Mouse (Mus musculus): ENCODE results near the gene Rps9. TPM values are rescaled to one million over a fixed set of nuclear protein-coding genes. Genes with fewer than 3 reads are reported as not detected.

Rps9 gene
- polyA plus RNA-seq (2015; fragmentation: Nextera tagmentation; extraction: Ambion mirVana) = 814 and 845 TPM in 2 replicates

DNA sequence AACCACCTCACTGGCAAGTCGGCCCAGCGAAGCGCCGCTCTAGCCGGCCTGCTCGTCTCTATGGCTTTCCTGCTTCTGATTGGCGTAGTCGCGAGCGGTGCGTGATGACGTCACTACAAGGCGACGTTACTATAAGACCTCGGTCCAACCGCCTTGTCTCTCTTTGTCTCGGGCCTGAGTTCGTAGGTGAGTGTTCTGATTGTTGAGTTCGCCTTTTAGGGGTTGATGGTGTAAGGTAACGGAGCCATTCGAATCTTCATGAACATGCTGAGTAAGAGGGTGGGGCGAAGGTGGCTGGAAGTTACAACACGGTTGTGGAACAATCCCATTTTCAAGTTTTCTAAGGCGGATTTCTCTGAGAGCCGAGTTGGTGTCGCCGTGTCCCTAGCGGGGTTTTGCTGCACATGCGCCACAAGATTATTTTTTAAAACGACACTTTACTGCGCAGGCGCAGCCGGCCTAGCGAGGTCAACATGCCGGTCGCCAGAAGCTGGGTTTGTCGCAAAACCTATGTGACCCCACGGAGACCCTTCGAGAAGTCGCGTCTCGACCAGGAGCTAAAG, at the start of gene Rps9:
Rps9 (plus strand) TSS at position 115 of the 563 bp plus-strand sequence.
- Histone ChIP-seq H3K4me3 (ENCODE audit: low read length) (peak within 1 kb of the TSS; percentile 89), H3K4me2 (ENCODE audit: low read depth, low read length) (peak within 1 kb of the TSS; percentile 92), H3K9me3 (replicated peaks; ENCODE audit: control insufficient read depth, low read length) (no peaks in the 10 kb centered on the region), H3K9ac (ENCODE audit: low read length) (peak within 1 kb of the TSS; percentile 89), H3K27ac (ENCODE audit: low read length) (peak within 1 kb of the TSS; percentile 98), H3K36me3 (ENCODE audit: control insufficient read depth, insufficient read depth) (peaks cover 41% of the 10 kb centered on the region), H3K27me3 (ENCODE audit: control insufficient read depth, insufficient read depth, low read length) (no peaks in the 10 kb centered on the region), H3K4me1 (ENCODE audit: control insufficient read depth, insufficient read depth, low read length) (peaks cover 20% of the 10 kb centered on the region)
- 2% methylated on average over 42 of the region's 42 CpGs for WGBS
- peak; percentile 94 for ATAC-seq (replicated peaks; ENCODE audit: extremely low read depth, insufficient read depth, low FRiP score)

DNA sequence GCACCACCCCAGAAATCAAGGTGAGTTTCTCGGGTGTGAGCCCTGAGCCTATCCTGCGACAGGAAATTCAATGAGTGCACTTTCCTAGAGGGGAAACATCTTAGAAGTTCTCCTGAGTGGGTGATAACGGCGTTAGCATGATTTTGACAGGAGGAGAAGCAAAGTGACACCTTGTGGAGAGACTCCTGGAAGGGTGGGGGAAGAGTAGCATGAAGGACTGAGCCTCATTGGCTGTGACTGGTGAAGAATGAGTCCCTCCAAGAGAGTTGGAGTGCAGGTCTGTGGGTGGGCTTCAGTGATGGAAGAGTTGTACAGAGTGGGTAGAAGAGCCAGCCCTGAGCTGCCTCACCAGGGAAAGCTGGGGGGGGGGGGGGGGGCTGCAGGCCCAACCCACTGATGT, 46.8 kb upstream of the Rps9 start:
- Histone ChIP-seq H3K9ac (ENCODE audit: low read length) (no peak overlapping the region), H3K36me3 (ENCODE audit: control insufficient read depth, insufficient read depth) (peaks cover 88% of the 10 kb centered on the region), H3K4me2 (ENCODE audit: low read depth, low read length) (no peak overlapping the region), H3K4me3 (ENCODE audit: low read length) (no peak overlapping the region), H3K9me3 (replicated peaks; ENCODE audit: control insufficient read depth, low read length) (no peaks in the 10 kb centered on the region), H3K27me3 (ENCODE audit: control insufficient read depth, insufficient read depth, low read length) (no peaks in the 10 kb centered on the region), H3K4me1 (ENCODE audit: control insufficient read depth, insufficient read depth, low read length) (no peaks in the 10 kb centered on the region), H3K27ac (ENCODE audit: low read length) (no peak overlapping the region)
- ATAC-seq (replicated peaks; ENCODE audit: extremely low read depth, insufficient read depth, low FRiP score) = no peak
- WGBS = 71% methylated on average over 4 of the region's 4 CpGs

DNA sequence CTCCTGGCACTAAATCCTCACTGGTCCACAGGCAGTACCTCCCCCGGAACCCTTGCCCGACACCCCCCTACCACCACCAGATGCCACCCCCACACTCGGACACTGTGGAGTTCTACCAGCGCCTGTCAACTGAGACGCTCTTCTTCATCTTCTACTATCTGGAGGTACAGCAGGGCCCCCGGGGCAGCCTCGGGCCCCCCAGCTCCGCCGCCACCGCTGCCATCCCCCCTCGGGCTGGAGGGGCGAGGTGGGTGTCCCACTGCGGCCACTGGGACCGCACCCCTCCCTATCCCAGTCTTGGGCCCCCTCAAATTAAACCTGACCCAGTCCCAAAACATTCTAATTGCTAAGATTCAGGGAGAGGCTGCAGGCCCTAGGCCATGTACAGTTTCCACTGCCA, 45.2 kb upstream of the Rps9 start:
- Histone ChIP-seq H3K4me1 (ENCODE audit: control insufficient read depth, insufficient read depth, low read length) (peaks cover 4% of the 10 kb centered on the region), H3K4me2 (ENCODE audit: low read depth, low read length) (no peak overlapping the region), H3K9ac (ENCODE audit: low read length) (no peak overlapping the region), H3K9me3 (replicated peaks; ENCODE audit: control insufficient read depth, low read length) (no peaks in the 10 kb centered on the region), H3K27ac (ENCODE audit: low read length) (no peak overlapping the region), H3K36me3 (ENCODE audit: control insufficient read depth, insufficient read depth) (peaks cover 84% of the 10 kb centered on the region), H3K27me3 (ENCODE audit: control insufficient read depth, insufficient read depth, low read length) (no peaks in the 10 kb centered on the region), H3K4me3 (ENCODE audit: low read length) (no peak overlapping the region)
- WGBS = 94% methylated on average over 14 of the region's 14 CpGs
- no peak for ATAC-seq (replicated peaks; ENCODE audit: extremely low read depth, insufficient read depth, low FRiP score)

DNA sequence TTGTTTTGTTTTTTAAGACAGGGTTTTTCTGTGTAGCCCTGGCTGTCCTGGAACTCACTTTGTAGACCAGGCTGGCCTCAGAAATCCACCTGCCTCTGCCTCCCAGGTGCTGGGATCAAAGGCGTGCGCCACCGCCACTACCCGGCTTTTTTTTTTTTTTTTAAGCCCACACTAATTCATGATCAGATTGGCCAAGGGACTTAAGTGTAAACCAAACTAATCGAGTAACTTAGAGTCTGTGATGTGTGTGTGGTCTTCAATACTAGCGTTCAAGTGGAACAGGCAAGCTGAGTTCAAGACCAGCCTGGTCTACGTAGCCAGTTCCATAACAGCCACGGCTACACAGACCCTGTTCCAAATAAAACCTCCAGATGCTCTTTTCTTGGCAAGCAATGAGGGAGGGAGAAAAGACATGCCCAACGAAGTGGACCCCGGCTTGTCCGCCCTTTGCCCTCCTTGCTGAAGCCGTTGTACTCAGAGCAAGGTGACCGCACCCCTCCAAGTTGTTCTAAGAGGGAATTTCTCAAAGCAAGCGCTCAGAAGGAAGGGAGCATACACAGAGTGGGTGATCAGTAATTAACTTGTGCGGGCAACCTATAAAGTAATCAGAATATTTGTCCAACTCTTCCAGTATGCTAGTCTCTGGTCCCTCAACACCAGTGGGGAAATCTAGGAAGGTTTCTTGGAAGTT, 39.1 kb upstream of the Rps9 start:
- H3K4me3 ChIP-seq (ENCODE audit: low read length) = peak overlapping the region; percentile 79
- H3K27me3 ChIP-seq (ENCODE audit: control insufficient read depth, insufficient read depth, low read length) = no peaks in the 10 kb centered on the region
- peak overlapping the region; percentile 87 for H3K4me2 ChIP-seq (ENCODE audit: low read depth, low read length)
- H3K9me3 ChIP-seq (replicated peaks; ENCODE audit: control insufficient read depth, low read length) = no peaks in the 10 kb centered on the region
- H3K4me1 ChIP-seq (ENCODE audit: control insufficient read depth, insufficient read depth, low read length) = peaks cover 28% of the 10 kb centered on the region
- peak overlapping the region; percentile 87 for H3K9ac ChIP-seq (ENCODE audit: low read length)
- 26% methylated on average over 15 of the region's 15 CpGs for WGBS
- peaks cover 31% of the 10 kb centered on the region for H3K36me3 ChIP-seq (ENCODE audit: control insufficient read depth, insufficient read depth)
- peak overlapping the region; percentile 94 for H3K27ac ChIP-seq (ENCODE audit: low read length)
- peak; percentile 38 for ATAC-seq (replicated peaks; ENCODE audit: extremely low read depth, insufficient read depth, low FRiP score)

DNA sequence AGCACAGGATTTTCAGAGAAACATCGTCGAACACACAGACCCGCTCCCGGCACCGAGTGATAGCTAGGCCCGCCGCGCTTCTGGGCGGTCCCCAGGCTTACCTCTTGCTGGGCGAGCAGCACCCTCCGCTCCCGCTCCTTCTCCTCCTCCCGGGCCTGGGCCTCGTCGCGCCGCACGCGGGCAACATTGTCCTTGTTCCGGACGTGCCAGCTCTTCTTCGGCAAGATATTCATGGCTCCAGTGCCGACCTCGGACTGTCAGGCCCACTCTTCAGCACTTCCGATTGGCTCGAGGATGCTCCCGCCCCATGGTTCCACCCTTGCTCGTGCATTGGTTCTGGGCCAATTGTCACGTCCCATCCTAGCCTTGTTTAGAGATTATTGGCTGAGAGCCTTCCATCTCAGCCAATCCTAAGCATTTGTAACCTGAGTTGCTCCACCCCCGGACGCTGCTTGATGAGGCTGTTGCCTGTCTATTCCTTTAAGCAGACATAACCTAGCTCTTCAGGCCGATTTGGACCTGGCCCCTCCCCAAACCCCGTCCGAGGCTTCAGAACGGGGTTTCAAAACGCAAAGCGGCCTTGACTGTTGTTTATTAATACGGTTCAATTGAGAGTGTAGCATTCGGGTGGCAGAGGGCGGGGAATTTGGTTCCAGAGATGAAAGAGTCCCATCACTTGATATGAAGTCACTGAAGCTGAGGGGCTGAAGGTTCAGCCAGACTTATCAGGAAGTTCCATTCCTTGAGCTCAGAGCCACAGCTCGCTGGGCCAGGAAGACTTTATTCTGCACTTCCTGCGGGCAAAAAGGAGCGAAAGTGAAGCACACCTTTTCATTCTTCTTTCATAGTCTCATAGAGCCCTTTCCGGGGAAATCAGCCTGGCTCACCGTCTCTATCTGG, 38.3 kb upstream of the Rps9 start, which contains the start of gene Leng1:
Leng1 (minus strand) TSS at position 626 of the 900 bp plus-strand sequence.
- Histone ChIP-seq H3K9ac (ENCODE audit: low read length) (peak within 1 kb of the TSS; percentile 87), H3K4me2 (ENCODE audit: low read depth, low read length) (peak within 1 kb of the TSS; percentile 87), H3K27me3 (ENCODE audit: control insufficient read depth, insufficient read depth, low read length) (no peaks in the 10 kb centered on the region), H3K27ac (ENCODE audit: low read length) (peak within 1 kb of the TSS; percentile 94), H3K36me3 (ENCODE audit: control insufficient read depth, insufficient read depth) (peaks cover 23% of the 10 kb centered on the region), H3K4me3 (ENCODE audit: low read length) (peak within 1 kb of the TSS; percentile 79), H3K9me3 (replicated peaks; ENCODE audit: control insufficient read depth, low read length) (no peaks in the 10 kb centered on the region), H3K4me1 (ENCODE audit: control insufficient read depth, insufficient read depth, low read length) (peaks cover 28% of the 10 kb centered on the region)
- ATAC-seq (replicated peaks; ENCODE audit: extremely low read depth, insufficient read depth, low FRiP score) = peak; percentile 99
- 2% methylated on average over 45 of the region's 45 CpGs for WGBS

DNA sequence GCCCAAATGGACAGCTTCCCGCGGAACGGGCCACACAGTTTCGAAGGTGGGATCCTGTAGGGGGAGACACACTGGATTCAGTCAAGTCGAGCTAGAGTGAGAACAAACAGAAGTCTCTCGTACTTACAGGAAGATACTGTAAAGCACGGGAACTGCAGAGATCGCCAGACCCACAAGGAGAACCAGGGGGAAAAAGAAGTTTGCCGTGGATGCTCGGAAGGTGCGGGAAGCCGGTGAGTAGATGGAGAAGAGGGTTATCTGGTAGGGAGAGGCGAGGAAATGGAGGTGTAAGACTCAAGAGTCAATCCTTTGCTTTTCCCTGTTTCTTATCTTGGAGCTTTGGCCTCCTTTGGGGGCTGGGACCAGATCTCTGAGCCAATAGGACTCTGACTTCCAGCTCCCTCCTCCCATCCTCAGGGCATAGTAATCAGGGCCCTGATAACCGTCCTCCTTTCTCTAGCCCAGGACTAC, 36.8 kb upstream of the Rps9 start:
- H3K4me2 ChIP-seq (ENCODE audit: low read depth, low read length) = peak overlapping the region; percentile 7
- H3K4me3 ChIP-seq (ENCODE audit: low read length) = peak overlapping the region; percentile 23
- no peaks in the 10 kb centered on the region for H3K9me3 ChIP-seq (replicated peaks; ENCODE audit: control insufficient read depth, low read length)
- no peak for ATAC-seq (replicated peaks; ENCODE audit: extremely low read depth, insufficient read depth, low FRiP score)
- 8% methylated on average over 14 of the region's 14 CpGs for WGBS
- peak overlapping the region; percentile 43; the same call in 1 of the 2 replicates for H3K9ac ChIP-seq (ENCODE audit: low read length)
- no peak overlapping the region for H3K27ac ChIP-seq (ENCODE audit: low read length)
- H3K36me3 ChIP-seq (ENCODE audit: control insufficient read depth, insufficient read depth) = peaks cover 11% of the 10 kb centered on the region
- no peaks in the 10 kb centered on the region for H3K27me3 ChIP-seq (ENCODE audit: control insufficient read depth, insufficient read depth, low read length)
- H3K4me1 ChIP-seq (ENCODE audit: control insufficient read depth, insufficient read depth, low read length) = peaks cover 28% of the 10 kb centered on the region

DNA sequence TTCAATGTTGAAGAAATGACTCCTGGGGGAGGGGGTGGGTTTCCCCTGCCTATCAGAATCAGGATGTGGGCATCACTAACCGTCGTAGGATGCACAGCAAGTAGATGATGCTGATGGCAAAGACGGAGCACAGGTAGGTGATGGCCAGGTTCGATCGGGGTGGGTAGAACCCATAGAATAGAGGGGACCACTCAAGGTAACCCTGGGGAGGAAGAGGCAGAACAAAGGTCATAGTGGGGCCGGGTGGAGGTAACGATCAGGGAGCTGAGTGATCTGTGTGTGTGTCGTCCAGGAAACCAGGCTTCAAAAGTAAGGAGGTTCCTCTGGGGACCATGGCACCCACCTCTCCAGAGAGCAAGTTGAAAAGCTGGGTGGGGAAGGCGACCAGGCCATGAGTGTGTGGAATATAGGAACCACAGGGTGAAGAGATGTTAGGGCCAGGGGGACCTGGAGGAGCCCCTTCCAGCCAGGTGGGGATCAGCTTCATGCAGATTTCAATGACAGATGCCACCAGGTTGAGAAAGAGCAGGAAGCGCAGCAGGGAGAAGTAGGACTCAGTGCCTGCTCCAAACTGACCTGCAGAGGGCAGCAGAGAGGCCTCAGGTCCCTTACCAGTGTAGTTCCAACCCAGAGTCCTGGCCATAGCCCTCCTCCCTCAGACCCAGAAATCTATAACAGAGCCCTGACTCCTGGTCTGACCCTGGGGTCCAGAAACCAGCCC, 29.1 kb upstream of the Rps9 start:
- Histone ChIP-seq H3K4me2 (ENCODE audit: low read depth, low read length) (no peak overlapping the region), H3K9ac (ENCODE audit: low read length) (no peak overlapping the region), H3K4me3 (ENCODE audit: low read length) (no peak overlapping the region), H3K27ac (ENCODE audit: low read length) (no peak overlapping the region), H3K27me3 (ENCODE audit: control insufficient read depth, insufficient read depth, low read length) (no peaks in the 10 kb centered on the region), H3K4me1 (ENCODE audit: control insufficient read depth, insufficient read depth, low read length) (no peaks in the 10 kb centered on the region), H3K36me3 (ENCODE audit: control insufficient read depth, insufficient read depth) (no peaks in the 10 kb centered on the region), H3K9me3 (replicated peaks; ENCODE audit: control insufficient read depth, low read length) (no peaks in the 10 kb centered on the region)
- peak; percentile 80 for ATAC-seq (replicated peaks; ENCODE audit: extremely low read depth, insufficient read depth, low FRiP score)
- WGBS = 66% methylated on average over 10 of the region's 10 CpGs

DNA sequence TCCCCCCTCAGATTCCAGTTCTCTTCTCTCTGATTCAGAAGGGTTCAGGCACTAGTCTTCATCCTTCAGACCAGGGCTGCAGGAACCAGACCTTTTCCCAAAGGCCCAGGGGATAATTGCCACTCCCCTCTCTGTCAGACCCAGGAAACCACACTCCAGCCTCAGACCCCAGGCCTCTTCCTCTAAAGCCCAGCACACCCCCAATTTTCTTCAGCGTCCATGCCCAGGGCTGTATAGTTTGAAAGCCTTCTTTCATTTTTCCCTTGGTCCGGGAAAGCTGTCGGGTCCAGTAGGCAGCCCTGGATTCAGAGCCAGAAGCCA, 28.6 kb upstream of the Rps9 start:
- Histone ChIP-seq H3K4me3 (ENCODE audit: low read length) (no peak overlapping the region), H3K9ac (ENCODE audit: low read length) (no peak overlapping the region), H3K9me3 (replicated peaks; ENCODE audit: control insufficient read depth, low read length) (no peaks in the 10 kb centered on the region), H3K36me3 (ENCODE audit: control insufficient read depth, insufficient read depth) (0 out of 2 replicates have a peak, but pooled peaks cover 1% of the 10 kb centered on the region), H3K27me3 (ENCODE audit: control insufficient read depth, insufficient read depth, low read length) (no peaks in the 10 kb centered on the region), H3K4me2 (ENCODE audit: low read depth, low read length) (no peak overlapping the region), H3K27ac (ENCODE audit: low read length) (no peak overlapping the region), H3K4me1 (ENCODE audit: control insufficient read depth, insufficient read depth, low read length) (no peaks in the 10 kb centered on the region)
- WGBS = 79% methylated on average over 3 of the region's 3 CpGs
- no peak for ATAC-seq (replicated peaks; ENCODE audit: extremely low read depth, insufficient read depth, low FRiP score)
